Mouse (Mus musculus) cerebellum, adult 2 months (tissue): ENCODE measurements at regions not wholly inside any gene's neighbourhood (a gene's known extent, or its start where the extent isn't known, plus 50 kb on each side); places are given as distances from the start of the nearest gene placed in this dataset.

ENCODE experiments used
- DNase-seq, 2 experiments: peaks; one replicate each; pipeline ENCODE4 v3.0.0; 2021
- H3K27ac ChIP-seq: fragments of 200-500 bp; 2 replicates; pipeline ENCODE4 v1.5.1; 2012; ENCODE audit warnings: low read length, control low read depth, inconsistent platforms; ENCODE audit not compliant: insufficient read depth
- H3K27me3 ChIP-seq: fragments of 200-500 bp; 2 replicates; pipeline ENCODE4 v1.6.1; 2012; ENCODE audit warnings: inconsistent platforms, mild to moderate bottlenecking, low read length, moderate library complexity; ENCODE audit not compliant: control insufficient read depth, insufficient read depth
- H3K4me1 ChIP-seq: fragments of 200-500 bp; 2 replicates; pipeline ENCODE4 v1.6.1; 2011; ENCODE audit warnings: low read length; ENCODE audit not compliant: control insufficient read depth, insufficient read depth
- H3K4me3 ChIP-seq: fragments of 200-500 bp; replicated peaks from 2 replicates; pipeline ENCODE3; 2011; ENCODE audit warnings: mild to moderate bottlenecking, low read depth, low read length, control low read depth; ENCODE audit not compliant: insufficient read depth
- CTCF ChIP-seq: fragments of 200-500 bp; IDR thresholded peaks from 2 replicates; pipeline ENCODE4 v1.5.1; 2011; ENCODE audit warnings: low read depth, mild to moderate bottlenecking, control low read depth, low read length, moderate library complexity, borderline replicate concordance; ENCODE audit not compliant: insufficient read depth
- POLR2A ChIP-seq: fragments of 200-500 bp; IDR thresholded peaks from 2 replicates; pipeline ENCODE4 v1.6.1; 2011; ENCODE audit warnings: low read length, control low read depth, borderline replicate concordance; ENCODE audit not compliant: insufficient read depth
- WGBS: fragments of 180-500 bp; shearing (Covaris S2); methylation state at CpG from one replicate; pipeline ENCODE4 v1.1.7; 2018; 5-methylcytosine and 5-hydroxymethylcytosine counted together

GRCm38 (mm10) chr5:18502831-18503230, 142.7 kb upstream of the Gnai1 start:
- 42% methylated on average over 12 of the region's 12 CpGs for WGBS
- Histone ChIP-seq H3K27me3 (no peaks in the 10 kb centered on the region), H3K27ac (no peak overlapping the region), H3K4me3 (no peak overlapping the region), H3K4me1 (no peaks in the 10 kb centered on the region)
- peak; percentile 20; the same call in 1 of the 2 replicates for TF ChIP-seq CTCF
- no peak for TF ChIP-seq POLR2A
- DNase-seq: no peak

GRCm38 (mm10) chr5:18494305-18494704, 134.2 kb upstream of the Gnai1 start:
- no peak overlapping the region for H3K4me3 ChIP-seq
- TF ChIP-seq POLR2A: no peak
- no peak for TF ChIP-seq CTCF
- no peak overlapping the region for H3K27ac ChIP-seq
- no peaks in the 10 kb centered on the region for H3K4me1 ChIP-seq
- H3K27me3 ChIP-seq: no peaks in the 10 kb centered on the region
- WGBS: 79% methylated on average over 4 of the region's 4 CpGs
- DNase-seq: no peak

GRCm38 (mm10) chr5:18489709-18490108, 129.6 kb upstream of the Gnai1 start:
- Histone ChIP-seq H3K27me3 (no peaks in the 10 kb centered on the region), H3K4me3 (no peak overlapping the region), H3K4me1 (no peaks in the 10 kb centered on the region), H3K27ac (no peak overlapping the region)
- TF ChIP-seq POLR2A: no peak
- no peak for TF ChIP-seq CTCF
- no peak for DNase-seq
- 88% methylated on average over 3 of the region's 3 CpGs for WGBS

GRCm38 (mm10) chr5:18487076-18487772, 127.1 kb upstream of the Gnai1 start:
- TF ChIP-seq POLR2A (no peak), CTCF (no peak)
- H3K4me3 ChIP-seq: no peak overlapping the region
- no peaks in the 10 kb centered on the region for H3K27me3 ChIP-seq
- DNase-seq: no peak
- H3K27ac ChIP-seq: no peak overlapping the region
- 33% methylated on average over 1 of the region's 1 CpGs for WGBS
- no peaks in the 10 kb centered on the region for H3K4me1 ChIP-seq

GRCm38 (mm10) chr5:18484376-18484775, 124.2 kb upstream of the Gnai1 start:
- no peak for DNase-seq
- no peak for TF ChIP-seq POLR2A
- TF ChIP-seq CTCF: no peak
- H3K27ac ChIP-seq: no peak overlapping the region

GRCm38 (mm10) chr5:18478420-18478819, 118.3 kb upstream of the Gnai1 start:
- no peak for TF ChIP-seq CTCF
- no peak for TF ChIP-seq POLR2A
- WGBS: 56% methylated on average over 7 of the region's 7 CpGs
- no peaks in the 10 kb centered on the region for H3K27me3 ChIP-seq
- no peak overlapping the region for H3K27ac ChIP-seq
- H3K4me1 ChIP-seq: no peaks in the 10 kb centered on the region
- H3K4me3 ChIP-seq: no peak overlapping the region
- DNase-seq: peak in 1 of 2 experiments; percentile 16

More at GRCm38 (mm10) chr5:18484376-18484775, 124.2 kb upstream of the Gnai1 start:
- Histone ChIP-seq H3K4me1 (no peaks in the 10 kb centered on the region), H3K4me3 (no peak overlapping the region), H3K27me3 (no peaks in the 10 kb centered on the region)

GRCm38 (mm10) chr5:18477372-18478017, 117.3 kb upstream of the Gnai1 start:
- no peak for DNase-seq
- no peak overlapping the region for H3K27ac ChIP-seq
- 89% methylated on average over 6 of the region's 6 CpGs for WGBS
- H3K4me3 ChIP-seq: no peak overlapping the region
- no peaks in the 10 kb centered on the region for H3K27me3 ChIP-seq
- H3K4me1 ChIP-seq: no peaks in the 10 kb centered on the region
- TF ChIP-seq POLR2A (no peak), CTCF (no peak)

GRCm38 (mm10) chr5:18472114-18472513, 112.0 kb upstream of the Gnai1 start:
- TF ChIP-seq CTCF (no peak; the same call in 1 of the 2 replicates), POLR2A (no peak)

More at GRCm38 (mm10) chr5:18472114-18472513, 112.0 kb upstream of the Gnai1 start:
- H3K4me3 ChIP-seq: no peak overlapping the region
- no peak for DNase-seq
- H3K27me3 ChIP-seq: no peaks in the 10 kb centered on the region
- no peaks in the 10 kb centered on the region for H3K4me1 ChIP-seq
- no peak overlapping the region for H3K27ac ChIP-seq
